ENCODE assay signal across 8 mouse cellular contexts in genomic region chr5:118154839-118155564, GRCm38 (mm10). TPM values are rescaled to one million over a fixed set of nuclear protein-coding genes. Genes with fewer than 3 reads are reported as not detected.
A peak's percentile ranks its signal among the peaks of the same experiment; 100 is the strongest.
DNase-seq lines count a peak whose midpoint lies in the region; ATAC-seq lines count a peak whose summit lies in the region.

Fbxw8 (minus strand) TSS chr5:118155464.

- ATAC-seq in hindbrain, embryonic 12.5 days (ENCODE audit: low FRiP score) = peak; percentile 88

- no peaks in the 10 kb centered on the region for H3K9me3 ChIP-seq in hindbrain, embryonic 12.5 days (replicated peaks)

- peak within 1 kb of the TSS; percentile 84 for H3K4me2 ChIP-seq in hindbrain, embryonic 12.5 days (replicated peaks)

- H3K27ac ChIP-seq in hindbrain, embryonic 12.5 days = peak within 1 kb of the TSS; percentile 80

- peak within 1 kb of the TSS; percentile 84 for H3K4me3 ChIP-seq in hindbrain, embryonic 12.5 days

- DNase-seq in NIH3T3 (ENCODE audit: low read depth) = peak; percentile 96
- peak; percentile 95 to 96 for DNase-seq in cerebellum, postnatal 10 days
- peak; percentile 79 to 84 for DNase-seq in frontal cortex, postnatal 10 days (ENCODE audit: low spot score in 2 of 2)
- peak; percentile 83 to 90 for DNase-seq in layer of hippocampus, postnatal 14 days (ENCODE audit: low spot score in 2 of 2)
- peak; percentile 90 for DNase-seq in lung, postnatal 14 days
- DNase-seq in retina, adult 2 months (ENCODE audit: low read depth, low spot score) = peak; percentile 77
- peak; percentile 62 for DNase-seq in thymus, postnatal 4 days

- peaks cover 19% of the 10 kb centered on the region for H3K4me1 ChIP-seq in hindbrain, embryonic 12.5 days

- H3K36me3 ChIP-seq in hindbrain, embryonic 12.5 days = no peaks in the 10 kb centered on the region

- WGBS in hindbrain, embryonic 12.5 days = under 1% methylated on average over 65 of the region's 67 CpGs

- H3K27me3 ChIP-seq in hindbrain, embryonic 12.5 days = peaks cover 4% of the 10 kb centered on the region; the same call in 1 of the 2 replicates

- H3K9ac ChIP-seq in hindbrain, embryonic 12.5 days = peak within 1 kb of the TSS; percentile 92

RNA-seq across cellular contexts. Expression of gene Fbxw8, which starts in this region (rescaled TPM):
- 42.0 and 45.0 TPM in 2 replicates for polyA plus RNA-seq in hindbrain, embryonic 12.5 days (2016; fragmentation: Nextera tagmentation; extraction: Ambion mirVana)
- 10 to 100 TPM; 40.4 to 41.7 TPM for total RNA-seq in layer of hippocampus, postnatal 14 days (2021)

Comparison
In these comparisons a context has a peak if more than half of its experiments do, and no peak if none do; other contexts are left out.
1. Peak in every context shown above with its lines: DNase-seq, ATAC-seq, H3K4me3 ChIP-seq and H3K27ac ChIP-seq.